Mouse (Mus musculus) erythroid progenitor cell, adult 5-6 weeks (primary cell): ENCODE data around the gene Clca3a1. TPM values are rescaled to one million over a fixed set of nuclear protein-coding genes. Genes with fewer than 3 reads are reported as not detected.

Experiments used
- ATAC-seq: replicated peaks from 2 replicates; pipeline ENCODE4 v1.8.0; 2016; ENCODE audit warnings: moderate number of reproducible peaks, mild to moderate bottlenecking, moderate TSS enrichment, inconsistent platforms; ENCODE audit not compliant: poor library complexity, low FRiP score, severe bottlenecking
- total RNA-seq, 2 experiments: library from RNA; stranded (forward) in 1 of 2; stranded (reverse) in 1 of 2; fragments of 150-400 nt in 1 of 2; fragments of 186-747, 209-891 nt in 1 of 2; gene quantifications; 2 replicates each; pipeline versions ENCODE4 v1.2.3 to v1.2.4; 2015 to 2017; ENCODE audit warnings: low replicate concordance in 2 of 2

The Clca3a1 gene
- total RNA-seq, 2 experiments from 2014 or later = 9.2 to 17.9 TPM

GRCm38 (mm10) chr3:144719901-144720747 is 40.7 kb downstream of the Clca3a1 start, which contains the start of gene Sh3glb1:
Sh3glb1 (minus strand) TSS chr3:144720335.
- ATAC-seq = peak; percentile 71

GRCm38 (mm10) chr3:144719088-144719900 is 41.5 kb downstream of the Clca3a1 start:
- peak; percentile 60 for ATAC-seq

- ATAC-seq = no peak
These were observed 42.1 kb downstream of the Clca3a1 start for GRCm38 (mm10) chr3:144718706-144719087.

- ATAC-seq = no peak
These were observed 42.9 kb downstream of the Clca3a1 start for GRCm38 (mm10) chr3:144717835-144718234.

- ATAC-seq = no peak
These were observed 43.7 kb downstream of the Clca3a1 start for GRCm38 (mm10) chr3:144717121-144717520.

GRCm38 (mm10) chr3:144715901-144716300 is 44.9 kb downstream of the Clca3a1 start:
- ATAC-seq = no peak

- no peak for ATAC-seq
These were observed 45.7 kb downstream of the Clca3a1 start for GRCm38 (mm10) chr3:144715033-144715432.

- ATAC-seq = no peak
These were observed 46.2 kb downstream of the Clca3a1 start for GRCm38 (mm10) chr3:144714606-144715005.

GRCm38 (mm10) chr3:144714126-144714525 is 46.7 kb downstream of the Clca3a1 start:
- no peak for ATAC-seq

GRCm38 (mm10) chr3:144711607-144712206 is 49.1 kb downstream of the Clca3a1 start:
- no peak for ATAC-seq

GRCm38 (mm10) chr3:144708612-144709011 is 52.2 kb downstream of the Clca3a1 start:
- ATAC-seq = no peak

GRCm38 (mm10) chr3:144703959-144704358 is 56.8 kb downstream of the Clca3a1 start:
- ATAC-seq = peak; percentile 84

- no peak for ATAC-seq
These were observed 61.9 kb downstream of the Clca3a1 start for GRCm38 (mm10) chr3:144698790-144699433.

- no peak for ATAC-seq
These were observed 62.8 kb downstream of the Clca3a1 start for GRCm38 (mm10) chr3:144697942-144698341.

- no peak for ATAC-seq
These were observed 63.6 kb downstream of the Clca3a1 start for GRCm38 (mm10) chr3:144697154-144697553.

- no peak for ATAC-seq
These were observed 65.8 kb downstream of the Clca3a1 start for GRCm38 (mm10) chr3:144694941-144695340.

GRCm38 (mm10) chr3:144694040-144694439 is 66.7 kb downstream of the Clca3a1 start:
- ATAC-seq = no peak

GRCm38 (mm10) chr3:144692052-144692451 is 68.7 kb downstream of the Clca3a1 start:
- 0 out of 2 replicates have a peak, but pooled peaks have one; percentile 58 for ATAC-seq

GRCm38 (mm10) chr3:144689236-144689635 is 71.5 kb downstream of the Clca3a1 start:
- ATAC-seq = peak; percentile 91

- no peak for ATAC-seq
These were observed 72.5 kb downstream of the Clca3a1 start for GRCm38 (mm10) chr3:144688284-144688683.
